Mouse (Mus musculus) spleen, postnatal 36 days (tissue): ENCODE data around the gene Ssr1.
A peak's percentile ranks its signal among the peaks of the same experiment; 100 is the strongest.

Experiments
- DNase-seq, 2 experiments: peaks; one replicate each; pipeline ENCODE4 v3.0.0; 2022; ENCODE audit warnings: low spot score in 2 of 2, mixed read lengths in 1 of 2

The Ssr1 gene

DNA sequence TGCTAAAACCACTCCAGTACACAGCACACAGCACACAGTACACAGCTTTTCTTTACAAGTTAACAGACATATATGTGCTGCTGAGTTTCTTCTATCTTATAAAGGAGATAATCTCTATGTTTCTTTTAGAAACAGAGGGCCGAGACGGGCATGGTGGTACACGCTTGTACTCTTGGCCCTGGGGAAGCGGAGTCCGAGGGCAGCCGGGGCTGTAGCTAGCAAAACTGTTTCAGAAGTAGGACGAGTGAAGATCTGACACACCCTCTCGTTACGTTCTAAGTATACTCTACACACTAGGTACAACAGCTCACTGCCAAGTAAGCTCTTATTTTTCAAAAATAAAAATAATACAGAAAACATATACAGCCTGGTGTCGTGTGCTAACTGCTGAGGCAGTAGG, 13.7 kb downstream of the Ssr1 start:
- DNase-seq: no peak

DNA sequence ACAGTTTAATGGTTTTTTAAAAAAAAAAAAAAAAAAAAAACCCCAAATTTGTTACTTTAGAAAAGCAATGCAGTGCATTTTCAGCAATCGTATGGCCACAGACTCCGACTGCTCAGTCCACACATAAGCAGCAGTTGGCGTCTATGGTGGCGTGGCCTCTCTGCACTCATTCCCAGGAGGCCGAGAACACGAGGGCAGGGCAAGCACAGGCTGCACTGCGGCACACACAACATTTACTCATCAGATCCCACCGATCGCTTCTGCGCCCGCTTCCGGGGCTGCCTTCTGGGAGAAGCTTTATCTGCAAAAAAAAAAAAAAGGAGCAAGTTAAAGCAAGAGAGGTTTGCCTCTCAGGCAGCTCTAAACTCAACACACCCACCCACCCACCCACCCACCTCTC, 14.5 kb downstream of the Ssr1 start:
- no peak for DNase-seq

DNA sequence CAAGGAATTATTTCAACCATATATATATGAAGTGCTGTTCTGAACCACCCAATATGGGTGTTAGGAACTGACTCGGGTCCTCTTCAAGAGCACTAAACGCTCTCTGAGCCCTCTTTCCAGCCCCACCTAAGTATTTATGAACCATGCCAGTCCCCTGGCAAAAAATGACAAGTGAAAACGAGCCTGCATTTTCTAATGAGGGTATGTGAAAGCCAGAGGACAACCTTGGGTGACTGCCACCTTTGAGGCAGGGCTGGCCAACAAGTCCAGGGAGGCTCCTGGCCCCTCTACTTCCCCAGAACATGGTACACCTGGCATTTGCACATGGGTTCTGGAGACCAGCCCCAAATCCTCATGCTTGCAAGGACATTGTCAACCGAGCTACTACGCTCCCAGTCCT, 19.3 kb downstream of the Ssr1 start:
- DNase-seq: no peak

DNA sequence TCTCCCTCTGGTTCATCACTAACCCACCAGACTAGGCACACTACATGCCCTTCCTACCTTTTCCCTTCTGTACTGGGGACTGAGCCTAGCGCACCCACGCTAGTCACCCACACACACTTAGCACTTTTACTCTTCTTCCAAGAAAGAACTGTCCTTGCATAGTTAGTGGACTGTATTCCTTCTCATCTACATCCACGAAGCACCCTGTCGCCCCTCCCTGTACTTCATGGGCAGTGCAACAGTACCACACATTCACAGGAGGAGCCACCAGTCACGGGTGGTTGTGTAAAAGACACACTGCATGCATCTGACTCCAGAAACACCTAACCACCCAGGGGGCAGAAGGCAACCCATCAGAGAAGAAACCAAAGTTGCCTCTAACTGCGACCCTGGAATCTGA, 20.0 kb downstream of the Ssr1 start:
- no peak for DNase-seq

DNA sequence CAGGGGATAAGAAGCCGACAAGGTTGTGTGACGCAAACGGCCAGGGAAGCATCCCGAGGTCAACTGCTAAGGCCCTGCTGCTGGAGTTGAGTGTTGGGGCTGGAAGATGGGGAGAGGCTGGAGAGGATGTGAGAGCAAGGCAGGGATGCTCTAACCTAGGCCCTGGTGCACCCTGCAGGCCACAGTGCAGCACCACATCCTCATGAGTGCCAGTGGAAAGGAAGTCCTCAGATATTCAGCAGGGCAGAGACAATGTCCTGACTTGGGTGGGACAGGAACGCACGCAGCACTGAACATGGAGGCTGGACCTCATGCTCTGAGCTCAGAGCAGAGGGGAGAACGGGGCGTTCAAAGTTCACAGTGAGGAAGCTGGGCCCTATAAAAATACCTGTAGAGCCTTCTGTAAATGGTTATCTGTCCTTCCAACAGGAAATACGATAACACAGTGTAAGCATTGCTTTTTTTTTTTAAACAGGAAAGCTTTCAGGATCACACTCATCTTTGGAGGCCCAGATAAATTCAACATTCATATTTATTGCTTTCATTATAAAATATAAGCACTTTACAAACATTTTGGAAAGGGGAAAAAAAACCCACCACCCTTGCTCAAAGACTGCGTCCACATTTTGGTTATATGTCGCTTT, 23.0 kb downstream of the Ssr1 start:
- DNase-seq: no peak

DNA sequence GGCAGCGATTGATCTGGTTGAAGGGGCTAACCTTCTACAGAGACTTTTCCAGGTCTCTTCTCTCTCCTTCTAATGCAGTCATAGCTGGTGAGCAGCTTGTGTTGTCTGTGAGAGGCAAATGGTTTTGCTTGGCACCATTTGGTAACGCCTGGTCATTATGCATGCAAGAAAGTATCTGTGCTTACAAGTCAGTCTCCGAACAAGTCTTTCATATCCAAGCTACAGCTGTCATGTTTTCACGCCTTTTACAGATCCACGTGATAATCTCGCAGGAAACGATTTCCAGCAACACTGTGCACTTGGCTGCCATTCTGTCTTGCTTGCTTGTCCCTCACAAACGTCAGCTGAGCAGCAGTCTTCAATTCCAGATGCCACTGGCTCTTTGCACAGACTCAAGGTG, 24.0 kb downstream of the Ssr1 start:
- DNase-seq: no peak

DNA sequence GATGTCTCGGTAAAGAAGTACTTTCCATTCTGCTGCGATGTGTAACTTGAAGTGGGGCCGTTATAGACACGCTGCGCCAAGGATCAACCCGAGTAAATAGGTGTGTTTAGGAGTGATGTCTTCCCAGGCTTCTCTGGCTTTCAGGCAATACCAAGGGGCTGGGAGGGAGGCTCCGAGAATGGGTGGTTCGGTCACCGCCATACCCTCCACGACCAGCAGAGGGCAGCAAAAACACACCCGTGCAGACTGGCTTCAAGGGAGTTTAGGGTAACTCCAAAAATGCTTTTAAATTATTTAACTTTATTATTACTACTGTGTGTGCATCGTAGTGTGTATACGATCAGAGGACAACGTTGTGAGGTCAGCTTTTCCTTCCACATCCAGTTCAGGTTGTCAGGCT, 24.7 kb downstream of the Ssr1 start:
- DNase-seq: peak; percentile 70 to 74

DNA sequence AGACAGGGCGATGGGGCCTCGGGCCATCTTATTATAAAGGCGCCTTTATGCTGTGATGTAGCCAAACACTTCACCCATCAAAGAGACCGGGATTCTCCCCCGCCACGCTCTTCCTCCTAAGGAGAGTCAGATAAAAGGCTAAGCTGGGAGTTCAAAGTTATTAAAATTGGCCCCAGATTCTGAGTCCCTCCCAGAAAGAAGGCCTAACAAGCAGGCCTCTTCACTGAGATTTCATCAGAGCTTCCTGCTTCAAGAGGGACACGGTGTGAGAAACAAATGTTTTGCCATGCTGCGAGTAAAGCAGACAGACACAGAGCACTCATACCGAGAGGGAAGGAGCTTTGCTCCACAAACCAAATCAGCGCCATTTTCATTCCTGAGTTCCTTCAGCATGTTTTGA, 26.5 kb downstream of the Ssr1 start:
- no peak for DNase-seq

DNA sequence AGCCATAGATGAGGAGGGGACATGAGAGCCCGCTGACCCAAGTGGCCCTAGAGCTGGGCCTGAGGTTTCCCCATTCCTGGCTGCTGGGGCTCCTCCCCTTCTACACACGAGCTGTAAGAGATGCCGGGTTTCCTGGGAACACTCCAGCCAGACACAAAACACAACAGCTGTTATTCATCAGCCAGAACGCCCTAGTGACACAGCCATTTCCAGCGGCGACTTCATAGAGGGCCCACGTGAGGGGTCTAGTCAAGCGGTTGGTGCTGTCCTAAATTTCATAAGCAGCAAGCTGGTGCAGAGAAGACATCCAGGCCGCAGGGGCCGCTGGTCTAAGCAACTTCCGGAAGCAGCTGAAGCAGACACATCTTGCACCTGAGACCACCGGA, 27.0 kb downstream of the Ssr1 start:
- DNase-seq: no peak

DNA sequence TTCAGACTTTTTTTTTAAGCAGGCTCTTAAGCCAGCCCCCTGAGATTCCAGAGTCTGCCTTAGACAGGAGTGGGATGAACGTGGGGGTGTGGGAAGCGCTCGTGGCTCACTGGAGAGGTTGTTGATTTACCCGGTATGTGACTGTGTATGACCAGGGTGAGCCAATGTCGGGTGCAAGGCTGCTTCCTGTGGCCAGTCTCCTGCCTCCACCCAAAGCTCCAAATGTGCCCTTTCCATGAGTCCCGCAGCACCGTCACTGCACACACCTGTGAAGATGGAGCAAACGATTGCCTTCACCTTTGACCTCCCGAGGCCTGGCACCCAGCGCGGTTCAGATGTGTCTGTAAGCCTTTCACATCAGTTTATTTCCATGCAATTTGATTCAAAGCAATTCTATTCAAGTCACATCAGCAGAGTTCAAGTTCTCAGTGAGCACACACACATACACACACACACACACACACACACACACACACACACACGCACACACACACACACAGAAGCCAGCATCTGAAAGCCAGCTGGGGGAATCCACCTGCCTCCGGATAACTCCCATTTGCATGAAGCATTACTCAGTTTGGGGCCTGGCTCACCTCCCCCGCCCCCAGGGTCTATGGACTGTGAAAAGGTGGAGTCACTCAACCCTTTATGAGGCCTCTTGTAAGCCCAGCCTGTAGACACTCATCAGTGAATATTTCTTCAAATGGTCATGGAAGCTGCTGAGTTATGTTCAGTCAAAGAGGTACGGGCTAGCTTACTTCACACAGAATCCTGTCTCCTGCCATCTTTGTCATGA, 27.6 kb downstream of the Ssr1 start:
- peak; percentile 57 to 64 for DNase-seq

DNA sequence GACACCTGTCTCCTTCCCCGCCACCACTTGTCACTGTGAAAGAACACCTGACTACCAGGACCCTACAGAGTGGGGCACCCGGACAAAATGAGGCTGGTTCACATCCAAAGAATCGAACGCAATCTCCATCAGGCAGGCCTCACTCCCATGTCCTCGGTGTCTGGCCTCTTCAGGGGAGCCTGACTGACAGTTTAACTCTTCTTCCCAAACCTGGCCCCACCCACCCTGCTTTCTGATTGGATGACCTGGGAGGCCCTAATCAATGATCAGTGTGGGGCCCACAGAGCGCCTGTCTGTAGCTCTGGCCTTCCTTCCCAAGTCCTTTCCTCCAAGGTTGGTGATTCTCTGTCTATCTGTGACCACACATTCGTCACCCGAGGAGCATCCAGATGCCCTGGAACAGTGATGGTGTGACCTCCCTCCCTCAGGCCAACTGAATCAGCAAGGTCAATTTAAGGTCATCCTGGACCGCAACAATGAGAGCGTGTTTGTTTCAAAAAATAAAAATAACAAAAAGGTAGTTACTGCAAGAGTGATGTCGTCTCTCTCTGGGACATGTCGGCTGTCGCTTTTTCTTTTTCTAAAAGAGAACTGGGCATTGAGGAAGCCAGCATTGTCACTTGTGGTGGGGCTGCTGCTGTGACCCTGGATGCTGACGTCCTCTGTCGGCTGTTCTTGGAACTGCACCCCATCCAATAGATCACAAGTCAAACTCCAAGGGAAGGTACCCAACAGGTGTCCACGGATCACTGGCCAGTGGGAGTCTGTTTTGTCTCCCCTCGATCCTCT, 28.7 kb downstream of the Ssr1 start:
- no peak for DNase-seq

DNA sequence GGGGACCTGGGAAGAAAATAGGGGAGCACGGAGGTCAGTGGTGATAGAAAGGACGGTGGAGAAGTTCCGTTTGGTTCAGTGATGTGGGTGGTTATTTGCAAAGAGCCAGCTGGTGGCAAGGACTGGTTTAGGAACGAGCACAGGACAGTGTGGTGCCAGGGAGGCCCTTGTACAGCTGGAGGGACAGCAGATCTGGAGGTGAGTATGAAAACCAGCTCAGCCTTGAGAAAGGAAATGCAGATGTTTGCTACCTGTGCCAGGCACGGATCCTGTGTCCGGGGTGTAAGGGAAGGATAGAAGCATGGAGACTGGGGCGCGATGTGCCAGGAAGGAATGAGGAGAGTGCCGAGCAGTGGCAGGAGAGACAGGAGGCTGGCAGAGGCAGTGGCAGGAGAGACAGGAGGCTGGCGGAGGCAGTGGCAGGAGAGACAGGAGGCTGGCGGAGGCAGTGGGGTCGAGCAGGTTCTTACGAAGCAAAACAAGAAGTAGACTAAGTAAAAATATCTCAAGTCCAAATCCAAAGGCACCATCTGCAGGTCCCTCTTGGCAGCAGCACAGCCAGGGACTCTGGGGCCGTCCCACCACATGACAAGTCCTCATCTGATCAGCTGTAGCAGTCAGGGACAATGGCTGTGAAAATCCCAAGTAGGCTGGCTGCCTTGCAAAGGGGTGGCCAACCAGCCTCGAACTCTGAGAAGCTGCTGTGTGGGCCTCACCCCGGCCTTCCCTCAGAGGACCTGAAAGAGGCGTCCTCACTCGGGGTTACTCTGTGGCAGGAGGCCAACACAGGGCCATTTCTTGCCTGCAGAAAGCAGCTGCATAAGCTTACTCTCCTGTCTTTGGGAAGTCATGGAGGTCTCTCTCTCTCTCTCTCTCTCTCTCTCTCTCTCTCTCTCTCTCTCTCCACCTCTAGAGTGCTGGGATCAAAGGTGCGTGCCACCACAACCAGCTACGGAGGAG, 29.6 kb downstream of the Ssr1 start:
- no peak for DNase-seq

DNA sequence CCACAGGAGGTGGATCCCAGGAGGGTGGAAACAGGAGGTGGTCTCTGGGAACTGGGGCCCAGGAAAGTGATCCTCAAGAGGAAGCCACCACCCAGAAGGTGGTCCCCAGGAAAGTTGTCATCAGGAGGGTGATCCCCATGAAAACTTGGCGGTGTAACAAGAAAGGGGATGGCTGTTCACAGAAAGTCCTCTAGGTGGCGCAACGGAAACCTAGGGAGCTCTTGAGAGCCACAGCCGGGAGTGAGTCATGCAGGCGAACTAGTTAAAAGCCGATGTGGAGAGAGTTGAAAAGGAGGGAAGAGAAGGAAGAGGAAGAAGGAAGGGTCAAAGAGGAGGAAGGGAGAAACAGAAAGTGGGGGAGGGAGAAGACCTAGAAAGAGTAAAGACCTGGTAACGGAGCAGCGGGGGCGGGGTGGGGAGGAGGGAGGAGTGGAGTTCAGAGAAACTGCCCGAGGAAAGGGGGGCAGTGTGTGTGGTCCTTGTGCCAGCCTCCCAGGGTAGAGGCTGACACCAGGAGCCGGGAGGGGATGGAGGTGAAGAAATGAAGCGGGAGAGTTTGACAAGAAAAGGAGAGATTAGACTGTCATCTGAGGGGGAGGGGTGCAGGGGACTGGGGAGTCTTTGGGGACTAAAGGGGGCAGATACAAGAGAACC, 30.5 kb downstream of the Ssr1 start:
- peak; percentile 59 to 74 for DNase-seq

DNA sequence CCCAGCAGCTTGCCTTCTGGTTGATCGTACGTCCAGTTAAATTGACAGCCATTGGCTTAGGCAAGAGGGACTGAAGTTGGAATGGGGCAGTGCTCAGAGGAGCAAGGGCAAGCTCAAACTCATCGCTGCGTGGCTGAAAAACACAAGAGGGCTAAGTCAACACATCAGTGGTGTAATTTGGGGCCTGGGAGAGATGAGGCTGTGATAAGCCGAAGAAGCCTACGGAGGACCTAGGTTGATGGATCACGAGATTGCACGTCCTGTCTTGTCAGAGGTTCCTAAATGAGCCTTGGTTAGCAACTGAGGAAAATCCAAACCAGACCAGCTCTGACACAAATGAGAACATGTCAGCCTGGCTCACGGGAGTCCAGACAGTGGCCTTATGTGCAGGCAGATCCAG, 31.5 kb downstream of the Ssr1 start:
- no peak for DNase-seq

DNA sequence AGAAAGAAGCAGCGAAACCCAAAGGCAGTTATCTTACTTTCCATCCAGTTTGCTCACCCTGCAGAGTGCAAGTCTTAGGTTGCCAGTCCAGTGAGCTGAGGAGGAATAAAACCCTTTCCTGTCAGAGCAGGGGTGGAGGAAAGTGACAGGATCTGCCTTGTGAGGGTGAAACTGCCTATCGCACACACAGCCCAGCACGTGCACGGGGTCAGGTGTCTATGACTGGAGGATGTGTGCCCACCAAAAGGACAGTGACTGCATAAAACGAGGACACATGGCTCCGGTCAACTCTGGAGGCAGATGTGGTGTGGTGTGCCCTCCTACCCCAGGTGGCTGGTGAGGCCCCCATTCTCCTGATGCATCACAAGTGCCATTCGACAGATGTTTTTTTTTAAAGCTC, 34.1 kb downstream of the Ssr1 start:
- no peak for DNase-seq

DNA sequence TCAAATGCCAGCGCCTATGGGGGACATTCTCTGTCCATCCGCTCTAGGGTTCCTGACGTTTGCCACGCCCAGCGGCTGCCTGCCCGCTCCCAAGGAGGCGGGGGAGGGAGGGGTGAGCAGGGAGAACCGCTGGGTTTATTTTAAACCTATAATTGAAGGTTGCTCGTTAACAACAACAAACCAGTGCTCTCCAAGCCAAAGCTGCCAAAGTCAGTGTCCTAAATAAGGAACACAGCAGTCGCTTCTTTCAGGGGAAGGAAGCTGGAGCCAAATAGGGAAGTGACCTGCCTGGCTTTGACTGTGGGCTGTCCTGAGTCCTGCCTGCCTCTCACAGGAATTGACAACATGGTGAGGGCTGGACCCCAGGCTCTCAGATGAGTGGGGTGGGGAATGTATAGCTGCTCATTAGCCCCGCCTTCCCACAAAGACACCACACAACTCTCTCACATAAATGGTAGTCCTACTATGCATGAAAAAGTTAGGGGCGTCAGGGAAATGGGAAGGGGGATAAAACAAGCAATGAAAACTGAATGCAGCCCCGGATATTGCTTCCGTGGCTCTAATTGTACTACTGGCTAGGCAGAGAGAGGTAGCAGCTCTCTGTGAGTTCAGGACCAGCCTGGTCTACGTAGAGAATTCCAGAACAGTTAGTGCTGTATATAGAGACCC, 34.6 kb downstream of the Ssr1 start:
- no peak for DNase-seq

DNA sequence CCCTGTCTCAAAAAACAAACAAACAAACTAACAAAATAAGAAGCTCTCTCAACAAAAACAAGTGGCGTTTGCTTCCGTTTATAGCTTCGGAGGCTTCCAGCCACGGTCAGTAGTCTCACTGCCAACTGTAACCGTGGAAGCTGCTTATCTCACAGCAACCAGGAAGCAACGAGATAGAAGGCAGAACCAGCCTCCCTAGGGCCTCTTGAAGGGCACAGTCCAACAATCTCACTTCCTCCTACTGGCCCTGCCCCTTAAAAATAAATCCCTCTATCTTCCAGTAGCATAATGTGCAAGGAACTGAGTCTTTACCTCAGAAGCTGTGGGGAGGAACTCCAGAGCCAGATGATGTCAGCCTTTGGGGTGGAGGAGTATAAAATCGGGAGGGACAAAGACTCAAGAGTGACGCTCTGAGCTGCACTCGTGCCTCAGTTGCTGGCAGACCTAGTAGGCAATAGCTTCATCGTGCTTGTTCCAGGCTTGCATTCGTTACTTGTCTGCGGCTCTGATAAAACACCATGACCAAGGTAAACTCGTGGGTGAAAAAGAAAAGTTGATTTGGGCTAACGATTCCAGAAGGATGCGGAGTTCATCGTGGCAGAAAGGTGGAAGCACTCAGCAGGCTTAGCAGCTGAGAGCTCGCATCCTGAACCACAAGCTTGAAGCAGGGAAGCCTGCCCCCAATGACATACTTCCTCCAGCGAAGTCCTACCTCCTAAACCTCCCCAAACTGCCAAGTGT, 35.3 kb downstream of the Ssr1 start:
- DNase-seq: peak; percentile 77 to 80

DNA sequence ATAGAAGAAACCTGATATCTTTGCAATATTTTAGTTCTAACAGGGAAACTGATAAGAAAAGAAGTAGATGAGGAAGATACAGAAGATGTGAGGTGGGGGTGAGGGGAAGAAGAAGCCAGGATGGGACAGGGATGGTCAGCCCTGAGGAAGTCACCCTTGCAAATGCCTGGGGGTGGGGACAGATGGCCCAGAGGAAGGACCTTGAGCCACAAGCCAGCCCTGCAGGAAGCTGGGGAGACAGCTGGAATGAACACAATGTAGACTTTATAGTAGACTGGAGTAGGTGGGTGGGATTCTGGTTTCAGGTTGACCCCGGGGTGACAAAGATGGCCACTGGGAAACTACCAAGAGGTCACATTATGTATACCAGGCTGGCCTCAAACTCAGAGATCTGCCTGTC, 39.7 kb downstream of the Ssr1 start:
- DNase-seq: no peak

DNA sequence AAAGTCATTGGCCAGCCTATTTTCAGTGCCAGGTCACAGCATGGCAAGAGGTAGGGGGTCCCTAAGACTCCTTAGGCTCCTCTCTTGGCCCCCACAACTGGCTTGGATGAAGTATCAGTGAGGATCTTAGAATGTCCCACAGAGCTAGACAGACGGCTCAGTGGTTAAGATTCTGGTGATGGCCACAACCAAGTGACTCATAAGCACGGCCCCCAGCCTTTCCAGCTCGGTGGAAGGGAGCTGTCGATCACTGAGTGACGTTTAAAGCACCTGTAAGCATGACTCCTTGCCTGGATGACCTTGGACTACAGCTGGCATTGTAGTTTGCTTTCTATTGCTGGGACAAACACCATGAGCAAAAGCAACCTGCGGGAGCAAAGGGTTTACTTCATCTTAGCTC, 41.0 kb downstream of the Ssr1 start:
- no peak for DNase-seq

DNA sequence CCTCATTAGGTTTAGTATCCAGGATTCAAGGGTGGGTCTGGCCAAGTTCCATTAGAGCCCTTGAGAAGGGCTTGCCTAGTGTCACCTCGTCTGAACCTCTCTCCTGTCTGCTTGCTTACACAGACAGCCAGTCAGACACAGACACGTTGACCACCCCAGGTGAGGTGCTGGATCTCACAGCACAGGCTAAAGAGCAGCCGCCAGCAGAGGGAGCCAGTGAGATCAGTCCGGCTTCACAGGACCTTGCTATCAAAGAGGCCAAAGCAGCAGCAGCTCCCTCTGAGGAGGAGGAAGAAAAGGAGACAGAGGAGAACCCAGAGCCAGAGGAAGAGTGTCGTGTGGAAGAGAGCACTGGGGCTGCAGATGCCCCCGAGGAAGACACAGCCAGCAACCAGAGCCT, 47.3 kb downstream of the Ssr1 start:
- peak; percentile 68 for DNase-seq
